Mouse (Mus musculus): Measurements from ENCODE around the gene Taf5.

- TF ChIP-seq CTCF (IDR thresholded peaks at IDR 0.05; ENCODE audit: low read depth, low read length) = no peak
- TF ChIP-seq POLR2A (IDR thresholded peaks at IDR 0.05; ENCODE audit: extremely low read depth, insufficient read depth, low read length) = no peak
These were observed 49.2 kb upstream of the Taf5 start for GRCm38 (mm10) chr19:47018330-47018729.

Measured in liver, adult 2 months (tissue).